Mouse (Mus musculus) ES-Bruce4 (cell line): ENCODE measurements around the gene Cd101.

Source experiments
- CTCF ChIP-seq: IDR thresholded peaks from one replicate; pipeline ENCODE4 v1.8.1; 2011; ENCODE audit warnings: low read depth, low read length
- EP300 ChIP-seq: IDR thresholded peaks from 2 replicates; pipeline ENCODE4 v1.6.1; 2011; ENCODE audit warnings: low read depth, low read length; ENCODE audit not compliant: insufficient read depth
- POLR2A ChIP-seq: IDR thresholded peaks from one replicate; pipeline ENCODE4 v1.8.1; 2011; ENCODE audit warnings: low read length; ENCODE audit not compliant: insufficient read depth

DNA sequence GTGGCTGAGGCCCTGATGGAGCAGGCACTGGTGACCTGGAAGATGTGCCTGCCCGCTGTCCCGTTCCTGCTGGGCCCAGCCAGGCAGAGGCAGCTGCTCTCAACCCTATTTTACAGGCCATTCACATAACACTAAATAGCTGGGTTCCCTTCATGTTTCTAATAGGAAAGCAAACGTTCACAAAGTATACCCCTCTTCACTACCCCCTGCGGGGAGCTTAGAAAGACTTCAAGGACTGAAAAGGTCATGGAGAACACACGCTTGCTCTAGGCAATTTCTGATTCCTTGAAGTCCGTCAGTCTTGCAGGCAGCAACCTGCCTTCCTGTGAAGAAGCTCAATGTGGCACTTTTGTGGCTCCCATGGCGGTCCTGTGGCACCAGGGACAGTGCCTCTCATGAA is 12.6 kb upstream of the Cd101 start:
- TF ChIP-seq POLR2A (no peak), CTCF (no peak), EP300 (no peak)
